Mouse (Mus musculus) telencephalon, adult 2 months (tissue): ENCODE data around the gene Nans.

Experiments
- DNase-seq: peaks from one replicate; pipeline ENCODE4 v3.0.0-alpha.2; 2011; ENCODE audit warnings: low read depth, low spot score

Gene Nans

GRCm38 (mm10) chr4:46489028-46489925 is at the start of gene Nans:
Gene Nans, plus strand, starts transcription at chr4:46489248.
- DNase-seq: peak; percentile 92

GRCm38 (mm10) chr4:46442501-46442900 is 46.5 kb upstream of the Nans start:
- DNase-seq: no peak

- no peak for DNase-seq
Measured at GRCm38 (mm10) chr4:46445237-46445945, 43.7 kb upstream of the Nans start.

GRCm38 (mm10) chr4:46447461-46447860 is 41.6 kb upstream of the Nans start:
- no peak for DNase-seq

GRCm38 (mm10) chr4:46448886-46449285 is 40.2 kb upstream of the Nans start:
- DNase-seq: no peak

GRCm38 (mm10) chr4:46450020-46450518 is 39.0 kb upstream of the Nans start:
- no peak for DNase-seq

- peak; percentile 84 for DNase-seq
Measured at GRCm38 (mm10) chr4:46450519-46451131, 38.4 kb upstream of the Nans start, which contains the start of gene Anp32b. Gene Anp32b, plus strand, starts transcription at chr4:46450902.

- no peak for DNase-seq
Measured at GRCm38 (mm10) chr4:46451240-46451757, 37.7 kb upstream of the Nans start.

- no peak for DNase-seq
Measured at GRCm38 (mm10) chr4:46451758-46452480, 37.1 kb upstream of the Nans start.

- DNase-seq: no peak
Measured at GRCm38 (mm10) chr4:46452481-46452850, 36.6 kb upstream of the Nans start.

- DNase-seq: no peak
Measured at GRCm38 (mm10) chr4:46452855-46453719, 36.0 kb upstream of the Nans start.

- no peak for DNase-seq
Measured at GRCm38 (mm10) chr4:46454097-46454864, 34.8 kb upstream of the Nans start.

- no peak for DNase-seq
Measured at GRCm38 (mm10) chr4:46456762-46457161, 32.3 kb upstream of the Nans start.

- DNase-seq: no peak
Measured at GRCm38 (mm10) chr4:46457186-46457585, 31.9 kb upstream of the Nans start.

- DNase-seq: no peak
Measured at GRCm38 (mm10) chr4:46458411-46458810, 30.6 kb upstream of the Nans start.

GRCm38 (mm10) chr4:46463130-46463830 is 25.8 kb upstream of the Nans start:
- DNase-seq: no peak

- no peak for DNase-seq
Measured at GRCm38 (mm10) chr4:46465740-46466139, 23.3 kb upstream of the Nans start.

GRCm38 (mm10) chr4:46475101-46475500 is 13.9 kb upstream of the Nans start:
- no peak for DNase-seq

GRCm38 (mm10) chr4:46479081-46479480 is 10.0 kb upstream of the Nans start:
- no peak for DNase-seq
